Mouse (Mus musculus): ENCODE measurements around the gene Atxn7l3b.
A peak's percentile ranks its signal among the peaks of the same experiment; 100 is the strongest.
"Not testable (repeated sequence)": the region's sequence is repeated elsewhere in the genome, so short reads cannot be mapped to it uniquely, and the experiment has no call there.

Gene Atxn7l3b

DNA sequence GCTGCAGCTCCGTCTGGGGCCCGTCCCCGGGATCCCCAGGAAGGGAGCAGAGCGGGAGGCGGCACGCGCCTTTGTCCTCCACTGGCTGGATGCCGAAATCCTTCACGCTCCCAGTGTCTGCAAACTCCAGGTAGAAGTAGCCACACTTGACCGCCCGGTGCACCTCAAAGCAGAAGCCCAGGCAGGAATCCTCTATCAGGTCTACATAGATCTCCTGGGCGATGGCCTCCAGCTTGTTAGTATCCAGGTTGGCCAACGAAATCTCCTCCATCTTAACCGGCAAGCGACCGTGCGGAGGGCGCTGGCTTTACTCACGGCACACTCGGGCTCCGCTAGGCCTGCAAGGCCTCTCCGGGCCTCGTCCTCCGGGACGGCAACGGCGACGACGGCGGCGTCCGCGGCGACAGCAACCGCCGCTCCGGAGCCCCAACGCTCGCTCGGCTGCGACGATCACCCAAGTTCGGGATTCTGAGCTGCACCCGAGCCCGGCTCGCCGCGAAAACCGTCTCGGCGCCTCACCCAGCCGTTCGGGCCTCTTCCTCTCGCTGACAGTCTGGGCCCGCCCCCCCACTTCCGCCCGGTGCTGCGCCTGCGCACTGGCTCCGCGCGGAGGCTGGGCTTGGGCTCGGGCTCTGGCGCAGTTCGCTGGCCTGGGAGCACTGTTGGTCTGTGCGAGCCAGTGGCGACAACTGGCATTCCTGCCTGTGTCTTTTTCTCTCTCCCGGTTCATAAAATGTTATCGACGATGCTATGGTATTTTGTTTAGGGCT is at the start of gene Atxn7l3b:
TSS of gene Atxn7l3b (minus strand) at position 550 of the 770 bp plus-strand sequence.
- DNase-seq = peak; percentile 99

DNA sequence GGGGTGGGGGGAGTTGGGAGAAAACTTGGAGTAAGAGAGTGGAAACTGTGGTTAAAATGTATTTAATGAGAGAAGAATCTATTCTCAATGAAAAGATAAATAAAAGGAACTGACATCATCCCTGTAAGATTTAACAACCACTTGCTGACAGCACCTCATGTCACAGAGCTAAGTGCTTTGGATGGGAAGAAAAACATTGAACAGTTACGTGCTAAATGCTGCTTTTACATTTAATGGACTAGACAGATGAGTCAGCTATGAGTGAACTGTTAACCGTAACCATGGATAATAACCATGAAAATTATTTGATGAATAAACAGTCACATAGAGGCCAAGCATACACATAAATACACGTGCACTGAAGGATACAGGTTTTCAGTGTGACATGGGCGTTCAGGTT is 48.8 kb upstream of the Atxn7l3b start:
- DNase-seq = no peak

DNA sequence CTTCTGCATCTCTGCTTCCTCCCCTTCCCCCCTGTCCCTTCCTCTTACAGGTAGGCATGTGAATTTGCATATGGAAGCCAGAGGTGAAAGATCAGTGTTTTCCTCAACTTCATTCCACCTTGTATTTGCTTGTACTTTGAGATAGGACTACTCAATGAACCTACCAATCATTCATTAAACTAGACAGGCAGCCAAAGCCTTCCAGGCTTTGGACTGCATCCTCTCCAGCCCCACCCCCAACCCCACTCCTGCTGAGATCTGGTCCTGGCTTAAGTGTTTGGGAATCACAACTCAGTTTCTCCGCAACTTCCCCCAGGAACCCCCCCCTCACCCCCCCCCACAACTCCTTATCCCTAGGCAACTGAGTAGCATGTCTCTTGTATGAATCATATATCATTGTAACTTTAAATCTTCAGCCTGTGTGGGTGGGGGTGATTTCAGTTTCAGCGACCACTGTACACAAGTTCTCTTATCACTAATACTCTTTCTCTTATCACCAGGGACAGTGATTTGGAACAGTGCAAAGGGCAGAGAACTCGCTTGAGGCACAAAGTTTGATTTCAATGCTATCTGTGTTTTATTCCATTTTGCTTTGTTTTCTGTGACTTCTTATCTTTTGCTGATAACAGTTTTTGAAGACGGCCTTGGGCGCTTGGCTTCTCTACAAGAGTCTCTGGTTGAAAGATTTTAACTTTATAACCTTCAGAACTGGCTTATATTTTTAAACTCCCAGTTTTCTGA is 44.7 kb upstream of the Atxn7l3b start:
- DNase-seq = no peak

DNA sequence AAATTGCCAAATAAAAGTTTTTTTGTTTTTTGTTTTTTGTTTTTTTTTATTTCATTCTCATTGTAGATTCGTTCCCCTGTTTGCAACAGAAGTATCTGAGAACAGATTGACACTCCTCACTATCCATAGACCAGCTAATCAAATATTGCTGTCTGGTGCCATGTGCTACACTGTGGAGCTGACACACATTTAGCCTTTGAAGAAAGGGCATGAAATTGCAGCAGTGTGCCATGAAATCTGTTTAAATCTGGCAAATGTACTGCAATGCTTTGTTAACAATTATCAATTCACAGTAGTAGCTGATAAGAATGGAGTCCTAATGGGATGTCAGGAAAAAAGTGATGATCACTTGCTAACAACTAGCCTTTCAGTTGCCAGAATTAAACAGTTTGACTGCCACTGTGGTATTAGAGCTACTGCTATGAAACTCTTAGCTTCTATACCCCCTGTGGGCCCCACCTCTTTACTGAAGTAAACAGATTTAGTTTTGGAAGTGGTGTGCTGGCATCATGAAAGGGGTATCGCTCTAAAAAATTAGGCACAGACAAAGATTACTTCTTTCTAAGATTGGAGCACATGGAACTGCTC is 41.3 kb upstream of the Atxn7l3b start:
- DNase-seq = no peak

DNA sequence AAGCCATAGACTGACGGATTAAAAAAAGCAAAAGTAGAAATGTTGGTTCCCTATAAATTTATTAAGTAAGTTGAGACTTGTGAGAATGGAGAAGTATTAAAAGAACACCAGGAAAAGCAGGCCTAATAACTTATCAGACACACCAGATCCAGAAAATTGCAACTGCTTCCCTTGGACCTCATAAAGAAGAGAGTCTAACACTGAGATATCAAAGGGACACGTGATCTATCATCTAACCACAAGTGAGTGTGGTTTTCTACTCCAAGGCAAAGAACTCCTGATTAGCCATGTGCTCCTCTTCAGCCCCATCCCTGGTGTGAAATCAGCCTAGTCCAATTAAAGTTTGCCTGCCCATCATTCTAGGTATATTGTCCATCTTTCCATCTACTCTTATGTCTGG is 38.8 kb upstream of the Atxn7l3b start:
- DNase-seq = no peak

DNA sequence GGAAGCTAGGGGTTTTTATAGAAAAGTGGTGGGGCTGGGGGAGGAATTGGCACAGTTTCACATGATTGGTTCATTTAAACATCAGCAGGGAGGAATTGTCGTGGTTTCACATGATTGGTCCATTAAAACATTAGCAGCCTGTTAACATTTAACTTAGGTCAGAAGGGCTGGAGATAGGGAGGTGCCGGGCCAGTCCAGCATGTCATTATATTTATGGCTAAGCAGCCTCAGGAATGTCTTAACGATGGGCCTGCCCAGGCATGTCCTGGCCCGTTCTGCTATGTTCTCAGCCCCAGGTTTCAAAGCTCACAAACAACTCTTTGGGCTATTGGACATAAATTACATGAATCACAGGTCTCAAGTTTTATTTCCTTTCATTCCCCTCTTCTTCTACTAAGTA is 33.4 kb upstream of the Atxn7l3b start:
- DNase-seq = not testable (repeated sequence)

DNA sequence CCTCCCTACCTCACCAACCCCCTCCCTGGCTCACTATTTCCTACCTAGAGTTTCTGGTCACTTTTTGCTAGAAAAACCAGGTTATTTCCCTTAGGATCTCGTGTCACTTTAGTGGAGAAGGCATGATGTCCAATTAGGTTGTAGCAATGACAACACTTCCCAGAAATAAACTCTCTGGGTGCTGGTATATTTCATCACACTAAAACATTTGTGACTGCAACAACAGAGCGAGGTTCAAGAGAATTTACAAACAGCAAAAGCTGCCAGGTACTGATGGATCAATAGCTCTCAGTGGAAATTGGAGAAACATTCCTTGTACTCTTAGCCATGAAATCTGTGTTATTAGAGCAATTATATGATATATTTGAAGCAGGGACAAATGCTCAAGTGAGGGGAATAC is 25.3 kb upstream of the Atxn7l3b start:
- DNase-seq = no peak

DNA sequence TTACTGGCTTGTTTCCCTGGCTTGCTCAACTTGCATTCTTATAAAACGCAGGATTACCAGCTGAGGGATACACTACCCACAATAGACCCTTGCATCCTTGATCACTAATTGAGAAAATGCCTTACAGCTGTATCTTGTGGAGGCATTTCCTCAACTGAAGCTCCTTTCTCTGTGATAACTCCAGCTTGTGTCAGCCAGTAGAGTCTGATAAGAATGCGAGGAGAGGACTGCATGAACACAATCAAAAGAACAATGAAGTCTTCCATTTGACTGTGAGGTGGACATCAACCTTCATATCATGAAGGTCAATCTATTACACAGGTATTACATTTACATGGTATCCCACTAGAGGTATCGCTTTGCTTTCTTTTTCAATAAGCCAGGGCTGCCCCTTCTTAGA is 19.7 kb upstream of the Atxn7l3b start:
- no peak for DNase-seq

DNA sequence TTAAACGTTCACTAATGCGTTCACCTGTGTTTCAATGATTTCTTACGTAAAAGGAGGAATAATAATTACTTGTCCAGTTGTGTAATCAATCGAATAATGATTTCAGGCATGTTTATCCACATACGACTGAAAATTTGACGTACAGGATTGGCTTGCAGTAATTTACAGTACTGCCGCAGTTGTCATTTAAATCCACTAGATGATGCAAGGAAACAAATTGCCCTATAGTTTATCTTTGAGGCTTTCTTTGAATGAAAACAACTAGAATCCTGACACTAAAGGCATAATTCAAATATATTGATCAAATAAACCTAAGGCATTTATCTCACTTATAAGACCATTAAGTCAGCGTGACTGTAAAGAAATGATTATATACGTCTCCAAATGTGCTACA is 418 bp upstream of the Atxn7l3b start:
- DNase-seq = no peak

DNA sequence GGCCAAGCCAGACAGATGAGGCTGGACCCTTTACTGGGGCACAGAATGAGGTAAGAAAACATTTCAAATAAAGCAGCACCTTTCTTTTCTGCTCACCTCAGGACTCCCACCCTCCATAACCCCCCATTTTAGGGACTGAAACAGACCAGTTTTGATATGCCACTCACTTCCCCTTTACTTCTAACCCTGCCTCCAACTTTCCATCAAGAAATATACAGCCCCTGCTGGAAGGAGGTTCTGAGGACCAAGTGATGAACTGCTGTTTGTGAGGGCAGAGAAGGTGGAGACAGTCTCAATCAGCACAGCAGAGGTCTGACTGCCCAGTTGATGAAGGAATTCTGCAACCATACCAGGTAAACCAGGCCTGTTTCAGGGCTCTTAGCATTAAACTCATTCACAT is 1.8 kb downstream of the Atxn7l3b start:
- no peak for DNase-seq

DNA sequence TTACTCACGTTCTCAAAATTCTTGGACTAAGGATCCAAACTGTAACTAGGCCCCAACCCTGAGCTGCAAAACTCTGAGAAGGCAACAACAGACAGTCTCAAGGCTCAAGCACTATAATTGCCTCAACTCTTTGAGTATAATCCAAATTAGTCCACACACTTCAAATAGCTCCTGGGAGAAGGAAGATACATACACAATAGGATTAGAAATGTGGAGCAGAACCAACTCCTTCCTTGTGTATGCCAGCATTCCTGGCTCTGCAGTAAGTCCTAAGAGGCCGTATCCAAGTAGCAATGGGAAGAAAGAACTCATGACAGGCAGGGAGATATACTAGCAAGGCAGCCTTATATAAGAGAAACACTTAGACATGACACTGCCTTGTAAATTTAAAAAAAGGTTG is 2.5 kb downstream of the Atxn7l3b start:
- no peak for DNase-seq

DNA sequence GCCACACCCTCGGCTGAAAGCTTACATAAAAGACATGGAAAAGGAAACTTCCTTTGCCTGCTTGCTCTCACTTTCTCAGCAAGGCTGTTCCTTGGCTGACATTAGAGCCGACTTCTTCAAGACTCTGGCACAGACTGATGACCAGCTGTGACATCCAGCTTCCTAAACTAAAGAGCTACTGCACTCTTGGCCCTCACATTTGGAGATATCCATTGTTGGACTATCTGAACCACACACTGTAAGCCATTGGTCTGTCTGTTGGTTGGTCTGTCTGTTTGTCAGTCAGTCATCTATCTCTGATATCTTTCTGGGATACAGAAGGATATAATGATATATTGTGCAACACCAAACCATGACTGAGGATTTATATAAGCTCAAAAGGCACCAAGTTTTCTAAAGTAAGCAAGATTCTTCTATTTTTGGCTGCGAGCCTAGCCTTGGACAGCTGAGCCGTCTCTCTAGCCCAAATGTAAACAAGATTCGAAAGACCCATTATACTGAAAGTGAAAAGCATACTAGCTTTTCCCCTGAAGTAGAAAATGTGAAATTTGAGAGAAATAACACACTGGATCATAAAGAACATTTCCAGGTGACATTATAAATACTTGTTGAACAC is 12.1 kb downstream of the Atxn7l3b start:
- DNase-seq = no peak

DNA sequence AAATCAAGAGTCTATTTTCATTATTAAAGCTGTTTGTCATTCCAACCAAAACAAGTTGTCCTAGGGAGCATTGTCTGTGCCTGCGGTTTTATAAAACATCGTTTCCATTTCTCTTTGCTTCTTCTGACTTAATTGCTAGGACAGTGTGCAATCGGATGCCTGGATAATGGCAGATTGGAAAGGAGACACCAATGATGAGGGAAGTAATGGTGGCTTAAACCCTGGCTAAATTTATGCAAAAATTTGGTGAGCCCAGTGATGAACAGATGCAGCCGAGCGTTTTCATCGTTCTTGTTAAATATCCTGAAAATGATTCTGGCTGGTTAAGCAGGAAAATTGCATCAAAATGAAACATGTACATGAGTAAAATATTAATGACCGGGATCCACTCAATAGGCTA is 28.6 kb downstream of the Atxn7l3b start:
- no peak for DNase-seq

DNA sequence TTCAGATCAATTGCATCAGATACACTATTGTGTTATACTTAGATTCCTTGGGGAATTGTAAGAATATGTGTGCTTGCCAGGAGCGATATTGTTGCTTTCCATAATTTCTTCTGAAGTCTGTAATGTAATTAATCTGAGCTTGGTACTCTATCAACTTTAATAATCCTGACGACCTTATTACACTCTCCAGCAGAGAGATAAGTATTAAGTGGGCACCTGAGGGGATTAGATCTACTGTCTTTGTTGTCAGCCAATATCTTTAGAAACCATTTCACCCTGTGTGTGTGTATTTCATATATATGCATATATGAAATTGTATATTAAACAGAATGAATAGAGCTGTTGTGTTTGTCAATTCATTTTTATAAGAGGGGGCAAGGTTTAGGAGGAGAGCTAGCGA is 29.0 kb downstream of the Atxn7l3b start:
- no peak for DNase-seq

DNA sequence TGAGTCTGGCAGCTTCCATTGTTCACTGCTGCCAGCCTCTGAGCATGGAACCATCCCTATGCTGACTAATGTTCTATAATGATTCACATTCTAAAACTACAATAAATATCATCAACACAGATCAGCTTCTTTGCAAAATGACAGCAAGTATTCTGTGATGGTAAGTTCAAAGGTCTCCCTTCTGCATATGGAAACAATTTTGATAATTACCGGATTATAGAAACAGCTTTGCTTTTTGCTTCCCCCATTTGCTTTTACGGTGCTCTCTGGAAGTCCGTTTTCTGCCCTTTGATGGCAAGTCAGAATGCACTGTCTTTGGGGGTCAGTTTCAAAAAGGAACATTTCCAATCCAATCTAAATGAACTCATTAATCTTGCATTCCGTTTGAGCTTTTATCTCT is 32.2 kb downstream of the Atxn7l3b start:
- DNase-seq = no peak

DNA sequence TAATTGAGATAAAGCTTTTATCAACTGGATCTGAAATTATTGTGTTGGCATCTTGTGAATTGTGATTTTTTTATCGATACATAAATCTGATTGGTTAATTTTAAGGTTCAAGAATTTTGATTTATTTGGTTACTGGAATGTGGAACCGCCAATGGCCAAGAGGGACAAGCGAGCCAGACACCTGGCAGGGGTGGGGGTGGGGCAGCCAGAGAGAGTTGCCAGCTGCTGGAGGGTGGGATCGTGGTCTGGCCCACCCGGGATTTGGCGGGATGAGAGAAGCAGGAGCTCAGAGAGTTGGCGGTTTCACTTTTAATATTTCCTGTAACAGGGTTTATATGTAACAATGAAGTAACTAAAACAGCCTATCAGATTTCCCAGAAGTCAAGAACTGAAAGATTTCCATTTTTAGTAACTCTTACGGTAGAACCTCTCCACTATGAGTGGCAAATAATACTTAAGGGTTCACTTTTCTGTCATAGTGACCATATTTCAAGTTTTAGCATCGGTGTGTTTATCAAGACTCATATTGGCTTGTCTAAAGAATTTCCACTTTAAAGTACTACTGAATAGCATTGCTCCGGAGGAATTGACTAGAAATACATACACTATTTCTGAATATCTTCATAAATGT is 35.1 kb downstream of the Atxn7l3b start:
- no peak for DNase-seq

DNA sequence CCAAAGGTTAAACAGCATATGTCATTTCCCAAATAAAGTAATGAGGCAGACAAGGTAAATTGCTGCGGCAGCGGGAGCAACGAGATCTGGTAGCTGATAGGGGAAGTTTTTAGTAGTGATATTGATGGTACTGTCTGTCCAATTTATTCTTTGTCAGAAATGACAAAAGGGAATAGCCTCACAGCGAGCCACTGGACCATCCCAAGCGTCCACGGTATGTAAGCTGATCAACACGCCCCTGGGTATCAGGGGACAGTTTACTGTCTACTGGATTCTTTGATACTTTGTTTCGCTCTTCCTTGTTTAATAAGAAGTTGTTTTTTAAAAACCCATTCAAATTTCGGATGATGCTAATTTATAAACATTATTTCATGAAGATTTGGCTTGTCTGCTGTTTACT is 44.7 kb downstream of the Atxn7l3b start:
- no peak for DNase-seq

DNA sequence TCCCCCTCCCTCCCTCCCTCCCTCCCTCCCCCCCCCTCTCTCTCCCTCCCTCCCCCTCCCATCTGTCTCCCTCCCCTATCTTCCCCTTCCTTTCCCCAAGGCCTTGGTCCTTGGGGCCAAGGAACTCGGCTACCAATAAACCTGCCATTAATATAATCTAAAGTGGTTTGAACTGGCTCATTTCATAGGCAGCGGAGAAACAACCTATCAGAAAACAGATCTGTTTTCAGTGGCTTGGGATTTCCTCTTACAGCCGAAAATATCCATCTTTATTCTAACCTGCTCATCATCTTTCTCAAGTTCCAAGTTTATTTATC is 45.2 kb downstream of the Atxn7l3b start:
- no peak for DNase-seq

DNA sequence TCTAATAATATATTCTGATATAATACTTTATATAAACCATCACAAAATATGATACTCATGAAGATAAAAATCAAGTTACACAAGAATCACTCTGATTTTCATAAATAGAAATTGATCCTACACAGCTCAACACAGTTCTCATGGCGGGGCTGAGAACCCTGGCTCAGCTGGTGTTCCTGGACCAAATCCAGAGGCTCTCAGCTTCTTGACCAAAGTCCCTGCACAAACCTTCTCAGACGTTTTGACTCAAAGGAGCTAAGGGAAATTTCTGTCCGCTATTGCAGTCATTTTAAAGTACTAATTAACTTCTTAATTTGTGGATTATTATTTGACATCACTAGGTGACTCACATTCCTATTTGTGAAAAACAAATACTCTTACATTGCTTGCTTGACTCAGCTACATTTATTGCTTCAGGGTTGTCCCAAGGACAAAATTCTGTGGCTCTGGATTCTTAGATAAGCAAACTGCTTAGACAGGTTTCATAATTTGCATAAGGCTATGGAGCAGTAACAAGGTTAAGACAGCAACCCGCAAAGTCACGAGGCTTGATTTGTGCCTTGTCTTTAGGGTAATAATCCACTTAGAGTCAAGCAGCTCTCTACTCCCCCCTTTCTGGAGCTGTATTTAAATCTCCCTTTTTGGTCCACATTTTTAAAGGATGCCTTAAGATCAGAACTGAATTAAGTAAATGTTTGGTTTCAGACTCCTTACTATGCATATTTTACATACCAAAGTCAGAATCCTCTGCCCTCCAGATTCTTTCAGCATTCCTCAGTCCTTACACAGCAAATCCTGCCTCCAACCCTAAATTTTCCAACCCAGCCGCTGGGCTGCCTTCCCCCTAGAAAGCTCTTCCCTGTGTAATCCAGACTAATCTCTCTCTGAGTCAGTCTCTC is 45.8 kb downstream of the Atxn7l3b start:
- DNase-seq = peak; percentile 45 to 62

DNA sequence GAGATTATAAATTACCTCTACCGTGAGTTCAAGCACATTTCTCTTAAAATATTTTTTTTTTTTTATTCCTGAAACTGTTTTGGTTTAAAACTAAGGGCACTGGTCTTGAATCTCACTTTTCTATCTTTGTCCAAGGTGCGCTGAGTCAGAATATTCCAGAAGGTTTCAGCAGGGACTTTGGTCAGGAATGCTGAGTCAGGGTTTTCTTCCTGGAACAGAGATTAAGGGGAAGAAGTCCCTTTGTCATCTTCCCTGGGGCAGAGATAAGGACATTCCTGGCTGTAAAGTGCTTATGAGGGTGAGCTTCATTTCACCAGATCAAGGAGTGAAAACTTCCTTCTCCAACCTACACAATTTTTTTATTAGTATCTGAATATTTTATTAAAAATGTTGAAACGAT is 46.7 kb downstream of the Atxn7l3b start:
- DNase-seq = no peak

DNA sequence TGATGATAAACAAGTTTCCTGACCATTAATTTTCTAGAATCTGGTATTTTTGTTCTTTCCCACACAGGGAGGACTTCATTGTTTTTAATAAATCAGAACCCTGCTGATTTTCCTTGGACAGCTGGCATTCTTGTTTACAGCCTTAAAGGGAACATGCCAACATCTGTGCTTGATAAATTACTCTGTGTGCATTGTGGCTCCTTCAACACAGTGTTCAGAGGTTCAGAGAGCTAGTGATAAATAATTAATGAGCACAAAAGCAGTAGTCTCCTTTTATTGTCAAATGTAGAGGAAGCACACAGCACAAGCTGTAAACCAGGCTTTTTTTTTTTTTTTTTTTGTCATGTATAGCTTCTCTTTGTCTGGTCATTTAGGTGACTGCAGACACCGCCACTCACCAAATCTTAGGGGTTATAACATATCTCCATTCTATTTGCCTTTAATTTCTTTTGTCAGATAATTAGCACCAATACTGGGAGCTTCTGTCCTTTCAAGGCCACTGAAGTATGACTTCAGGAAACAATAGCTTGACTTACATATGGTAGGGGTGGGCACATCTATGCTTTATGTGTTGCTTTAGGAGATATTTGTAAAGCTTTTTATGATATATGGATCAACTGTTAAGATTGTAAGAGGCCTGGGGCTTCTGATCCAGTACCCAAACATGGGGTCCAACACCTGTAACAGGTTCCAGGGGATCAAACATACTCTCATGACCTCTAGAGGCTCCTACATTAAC is 52.0 kb downstream of the Atxn7l3b start:
- no peak for DNase-seq

Data from cerebellum, postnatal 10 days (tissue).